ENCODE assay signal across 8 mouse cellular contexts in genomic region chr2:118702883-118703761, GRCm38 (mm10). TPM values are rescaled to one million over a fixed set of nuclear protein-coding genes. Genes with fewer than 3 reads are reported as not detected.
DNase-seq lines count a peak whose midpoint lies in the region; ATAC-seq and TF ChIP-seq lines count a peak whose summit lies in the region.

No protein-coding gene starts in this region.

- DNase-seq in cerebellum, adult 2 months, result peak; percentile 19 to 34
- DNase-seq in cerebellum, adult 9-10 months, result no peak
- no peak for DNase-seq in ES-E14 (ENCODE audit: low read depth, low spot score)
- DNase-seq in forebrain, embryonic 10.5 days (ENCODE audit: extremely low spot score, low spot score), result peak; percentile 58
- DNase-seq in liver, embryonic 14.5 days (ENCODE audit: low read depth in 3 of 3, low spot score in 3 of 3), result no peak
- DNase-seq in right cerebral cortex, adult 2 months (ENCODE audit: low spot score in 2 of 2), result no peak

- WGBS in cerebellum, adult 2 months, result under 1% methylated on average over 93 of the region's 93 CpGs
- WGBS in forebrain, embryonic 10.5 days, result under 1% methylated on average over 93 of the region's 93 CpGs
- WGBS in hindbrain, embryonic 16.5 days, result 1% methylated on average over 79 of the region's 93 CpGs
- under 1% methylated on average over 92 of the region's 93 CpGs for WGBS in liver, embryonic 14.5 days (ENCODE audit: insufficient replicate concordance)
- WGBS in neural tube, embryonic 13.5 days, result under 1% methylated on average over 93 of the region's 93 CpGs

- in situ Hi-C loops in ES-E14 (cut with MboI; ENCODE audit: low sequenced_read_pairs in 2 of 2, unreplicated experiment in 2 of 2), result loop anchor here in 1 of 2 experiments (5.0 kb wide), 1 partner anchor 189 kb away; no protein-coding TSS in a partner anchor

- peak overlapping the region; percentile 71 for H3K4me2 ChIP-seq in hindbrain, embryonic 16.5 days (ENCODE audit: low read length)
- H3K4me2 ChIP-seq in liver, embryonic 14.5 days (ENCODE audit: low read depth), result peak overlapping the region; percentile 57
- peak overlapping the region; percentile 66 for H3K4me2 ChIP-seq in neural tube, embryonic 13.5 days

- no peak for TF ChIP-seq CTCF in cerebellum, adult 2 months (IDR thresholded peaks at IDR 0.05; ENCODE audit: borderline replicate concordance, insufficient read depth, low read depth, low read length)
- TF ChIP-seq CTCF in liver, embryonic 14.5 days (IDR thresholded peaks at IDR 0.05; ENCODE audit: low read depth), result peak; percentile 33; the same call in 1 of the 2 replicates

- H3K27ac ChIP-seq in cerebellum, adult 2 months (ENCODE audit: insufficient read depth, low read length), result no peak overlapping the region
- H3K27ac ChIP-seq in ES-E14 (ENCODE audit: insufficient read depth, low read depth, low read length, poor library complexity, severe bottlenecking), result no peak overlapping the region
- no peak overlapping the region for H3K27ac ChIP-seq in forebrain, embryonic 10.5 days
- H3K27ac ChIP-seq in hindbrain, embryonic 16.5 days (ENCODE audit: low read depth, low read length), result no peak overlapping the region
- no peak overlapping the region for H3K27ac ChIP-seq in liver, embryonic 14.5 days
- no peak overlapping the region for H3K27ac ChIP-seq in neural tube, embryonic 13.5 days (replicated peaks)

- no peaks in the 10 kb centered on the region for H3K9me3 ChIP-seq in ES-E14 (ENCODE audit: control insufficient read depth, insufficient read depth, low read depth, low read length)
- no peaks in the 10 kb centered on the region for H3K9me3 ChIP-seq in forebrain, embryonic 10.5 days
- no peaks in the 10 kb centered on the region for H3K9me3 ChIP-seq in hindbrain, embryonic 16.5 days (ENCODE audit: control insufficient read depth, low read length)
- H3K9me3 ChIP-seq in liver, embryonic 14.5 days (ENCODE audit: control insufficient read depth, low read length), result no peaks in the 10 kb centered on the region
- H3K9me3 ChIP-seq in neural tube, embryonic 13.5 days, result no peaks in the 10 kb centered on the region

- TF ChIP-seq EP300 in liver, embryonic 14.5 days (IDR thresholded peaks at IDR 0.05; ENCODE audit: low read depth), result no peak

- peaks cover 3% of the 10 kb centered on the region; the same call in 1 of the 2 replicates for H3K27me3 ChIP-seq in cerebellum, adult 2 months (ENCODE audit: control insufficient read depth, insufficient read depth, low read length)
- H3K27me3 ChIP-seq in forebrain, embryonic 10.5 days (ENCODE audit: poor library complexity, severe bottlenecking), result peaks cover 99% of the 10 kb centered on the region
- peaks cover 80% of the 10 kb centered on the region for H3K27me3 ChIP-seq in hindbrain, embryonic 16.5 days (replicated peaks; ENCODE audit: control insufficient read depth, insufficient read depth, low read length)
- peaks cover 82% of the 10 kb centered on the region for H3K27me3 ChIP-seq in liver, embryonic 14.5 days (ENCODE audit: control insufficient read depth, insufficient read depth, low read length)
- peaks cover 95% of the 10 kb centered on the region for H3K27me3 ChIP-seq in neural tube, embryonic 13.5 days

- no peaks in the 10 kb centered on the region for H3K4me1 ChIP-seq in cerebellum, adult 2 months (ENCODE audit: control insufficient read depth, insufficient read depth, low read length)
- peaks cover 0 to 11% of the 10 kb centered on the region in 2 experiments; a peak in 1 of 4 replicates for H3K4me1 ChIP-seq in ES-E14 (ENCODE audit: control insufficient read depth in 2 of 2, insufficient read depth in 2 of 2, low read length in 2 of 2, poor library complexity in 1 of 2)
- H3K4me1 ChIP-seq in forebrain, embryonic 10.5 days, result peaks cover 65% of the 10 kb centered on the region
- H3K4me1 ChIP-seq in hindbrain, embryonic 16.5 days (ENCODE audit: control insufficient read depth, insufficient read depth, low read depth, low read length), result peaks cover 31% of the 10 kb centered on the region
- H3K4me1 ChIP-seq in liver, embryonic 14.5 days (replicated peaks; ENCODE audit: control insufficient read depth in 2 of 2, insufficient read depth in 2 of 2, low read length in 1 of 2), result no peaks in the 10 kb centered on the region
- H3K4me1 ChIP-seq in neural tube, embryonic 13.5 days (replicated peaks), result peaks cover 45% of the 10 kb centered on the region

- no peaks in the 10 kb centered on the region for H3K36me3 ChIP-seq in ES-E14 (ENCODE audit: control insufficient read depth, insufficient read depth, low read length, poor library complexity, severe bottlenecking)
- no peaks in the 10 kb centered on the region for H3K36me3 ChIP-seq in forebrain, embryonic 10.5 days (replicated peaks)
- no peaks in the 10 kb centered on the region for H3K36me3 ChIP-seq in hindbrain, embryonic 16.5 days (ENCODE audit: control insufficient read depth, insufficient read depth, low read length)
- H3K36me3 ChIP-seq in liver, embryonic 14.5 days (replicated peaks; ENCODE audit: control insufficient read depth, insufficient read depth, low read depth), result no peaks in the 10 kb centered on the region
- no peaks in the 10 kb centered on the region for H3K36me3 ChIP-seq in neural tube, embryonic 13.5 days

- TF ChIP-seq POLR2A in cerebellum, adult 2 months (IDR thresholded peaks at IDR 0.05; ENCODE audit: borderline replicate concordance, insufficient read depth, low read length), result no peak

- H3K4me3 ChIP-seq in cerebellum, adult 2 months (replicated peaks; ENCODE audit: insufficient read depth, low read depth, low read length), result peak overlapping the region; percentile 19
- peak overlapping the region; percentile 50 to 55 for H3K4me3 ChIP-seq in ES-E14 (ENCODE audit: insufficient read depth in 1 of 2, low read depth in 1 of 2, low read length in 2 of 2, poor library complexity in 1 of 2, severe bottlenecking in 1 of 2)
- H3K4me3 ChIP-seq in forebrain, embryonic 10.5 days, result peak overlapping the region; percentile 53
- H3K4me3 ChIP-seq in hindbrain, embryonic 16.5 days (ENCODE audit: low read length), result peak overlapping the region; percentile 43
- H3K4me3 ChIP-seq in liver, embryonic 14.5 days (ENCODE audit: insufficient read depth in 1 of 2, low read depth in 2 of 2, low read length in 2 of 2), result peak overlapping the region in 1 of 2 experiments; percentile 44; a peak in 2 of 4 replicates
- peak overlapping the region; percentile 38 for H3K4me3 ChIP-seq in neural tube, embryonic 13.5 days

- 0 out of 2 replicates have a peak overlapping the region, but pooled peaks have one; percentile 3 for H3K9ac ChIP-seq in ES-E14 (ENCODE audit: insufficient read depth, low read depth, low read length, poor library complexity, severe bottlenecking)
- peak overlapping the region; percentile 54 for H3K9ac ChIP-seq in hindbrain, embryonic 16.5 days (ENCODE audit: low read depth, low read length)
- no peak overlapping the region for H3K9ac ChIP-seq in liver, embryonic 14.5 days (replicated peaks)
- peak overlapping the region; percentile 58 for H3K9ac ChIP-seq in neural tube, embryonic 13.5 days

- ATAC-seq in hindbrain, embryonic 16.5 days, result no peak; the same call in 1 of the 2 replicates
- no peak for ATAC-seq in liver, embryonic 14.5 days (ENCODE audit: insufficient read depth)
- ATAC-seq in neural tube, embryonic 13.5 days (ENCODE audit: low read depth), result peak; percentile 24; the same call in 1 of the 2 replicates

RNA-seq across cellular contexts. Expression of gene Ankrd63, which starts 0.6 kb away (rescaled TPM):
- 0.41 and 0.82 TPM in 2 replicates for polyA plus RNA-seq in cerebellum, adult 2 months (2012; rRNA removed)
- total RNA-seq in ES-E14 (2012; rRNA removed), result 0.05 TPM in 1 of 2 replicates, not detected in the other
- polyA plus RNA-seq in forebrain, embryonic 10.5 days (2016; fragmentation: Nextera tagmentation; extraction: Ambion mirVana), result not detected in 2 replicates
- polyA plus RNA-seq in hindbrain, embryonic 16.5 days (2015; fragmentation: Nextera tagmentation; extraction: Ambion mirVana), result 0.03 TPM in 1 of 2 replicates, not detected in the other
- 0.03 and 0.07 TPM in 2 replicates for polyA plus RNA-seq in liver, embryonic 14.5 days (2012; rRNA removed)
- polyA plus RNA-seq in liver, embryonic 14.5 days (2014; fragmentation: Nextera tagmentation; extraction: Ambion mirVana), result 0.03 TPM in 1 of 2 replicates, not detected in the other
- not detected in 2 replicates for polyA plus RNA-seq in neural tube, embryonic 13.5 days (2015; fragmentation: Nextera tagmentation; extraction: Ambion mirVana)

RNA-seq across cellular contexts. Expression of gene Plcb2, which starts 25.1 kb away (rescaled TPM):
- polyA plus RNA-seq in cerebellum, adult 2 months (2012; rRNA removed), result 0.86 and 0.97 TPM in 2 replicates
- total RNA-seq in ES-E14 (2012; rRNA removed), result 0.09 TPM in 1 of 2 replicates, not detected in the other
- polyA plus RNA-seq in forebrain, embryonic 10.5 days (2016; fragmentation: Nextera tagmentation; extraction: Ambion mirVana), result 0.38 and 0.46 TPM in 2 replicates
- polyA plus RNA-seq in hindbrain, embryonic 16.5 days (2015; fragmentation: Nextera tagmentation; extraction: Ambion mirVana), result 0.88 and 1.1 TPM in 2 replicates
- polyA plus RNA-seq in liver, embryonic 14.5 days (2012; rRNA removed), result 2.6 and 3.1 TPM in 2 replicates
- 1.5 and 1.7 TPM in 2 replicates for polyA plus RNA-seq in liver, embryonic 14.5 days (2014; fragmentation: Nextera tagmentation; extraction: Ambion mirVana)
- 0.46 and 0.61 TPM in 2 replicates for polyA plus RNA-seq in neural tube, embryonic 13.5 days (2015; fragmentation: Nextera tagmentation; extraction: Ambion mirVana)

RNA-seq across cellular contexts. Expression of gene Pak6, which starts 40.0 kb away (rescaled TPM):
- polyA plus RNA-seq in cerebellum, adult 2 months (2012; rRNA removed), result 5.6 and 6.4 TPM in 2 replicates
- total RNA-seq in ES-E14 (2012; rRNA removed), result 0.85 and 3.1 TPM in 2 replicates
- polyA plus RNA-seq in forebrain, embryonic 10.5 days (2016; fragmentation: Nextera tagmentation; extraction: Ambion mirVana), result 0.52 and 1.6 TPM in 2 replicates
- polyA plus RNA-seq in hindbrain, embryonic 16.5 days (2015; fragmentation: Nextera tagmentation; extraction: Ambion mirVana), result 45.0 and 53.9 TPM in 2 replicates
- 0.48 and 0.60 TPM in 2 replicates for polyA plus RNA-seq in liver, embryonic 14.5 days (2012; rRNA removed)
- 0.17 and 0.68 TPM in 2 replicates for polyA plus RNA-seq in liver, embryonic 14.5 days (2014; fragmentation: Nextera tagmentation; extraction: Ambion mirVana)
- 12.1 and 15.8 TPM in 2 replicates for polyA plus RNA-seq in neural tube, embryonic 13.5 days (2015; fragmentation: Nextera tagmentation; extraction: Ambion mirVana)

RNA-seq across cellular contexts. Expression of gene Inafm2, which starts 42.4 kb away (rescaled TPM):
- polyA plus RNA-seq in cerebellum, adult 2 months (2012; rRNA removed), result 21.8 and 22.0 TPM in 2 replicates
- total RNA-seq in ES-E14 (2012; rRNA removed), result 2.2 and 2.7 TPM in 2 replicates
- polyA plus RNA-seq in forebrain, embryonic 10.5 days (2016; fragmentation: Nextera tagmentation; extraction: Ambion mirVana), result 19.8 and 21.7 TPM in 2 replicates
- polyA plus RNA-seq in hindbrain, embryonic 16.5 days (2015; fragmentation: Nextera tagmentation; extraction: Ambion mirVana), result 20.2 and 20.4 TPM in 2 replicates
- polyA plus RNA-seq in liver, embryonic 14.5 days (2012; rRNA removed), result 4.1 and 5.0 TPM in 2 replicates
- polyA plus RNA-seq in liver, embryonic 14.5 days (2014; fragmentation: Nextera tagmentation; extraction: Ambion mirVana), result 18.3 and 22.8 TPM in 2 replicates
- polyA plus RNA-seq in neural tube, embryonic 13.5 days (2015; fragmentation: Nextera tagmentation; extraction: Ambion mirVana), result 23.7 and 25.3 TPM in 2 replicates

RNA-seq across cellular contexts. Expression of gene Ccdc9b, which starts 59.3 kb away (rescaled TPM):
- 8.3 and 8.5 TPM in 2 replicates for polyA plus RNA-seq in cerebellum, adult 2 months (2012; rRNA removed)
- 1.1 and 3.1 TPM in 2 replicates for total RNA-seq in ES-E14 (2012; rRNA removed)
- polyA plus RNA-seq in forebrain, embryonic 10.5 days (2016; fragmentation: Nextera tagmentation; extraction: Ambion mirVana), result 0.53 and 0.64 TPM in 2 replicates
- polyA plus RNA-seq in hindbrain, embryonic 16.5 days (2015; fragmentation: Nextera tagmentation; extraction: Ambion mirVana), result 1.0 and 1.3 TPM in 2 replicates
- 0.28 and 0.39 TPM in 2 replicates for polyA plus RNA-seq in liver, embryonic 14.5 days (2012; rRNA removed)
- polyA plus RNA-seq in liver, embryonic 14.5 days (2014; fragmentation: Nextera tagmentation; extraction: Ambion mirVana), result 0.04 and 0.16 TPM in 2 replicates
- polyA plus RNA-seq in neural tube, embryonic 13.5 days (2015; fragmentation: Nextera tagmentation; extraction: Ambion mirVana), result 1.2 and 1.4 TPM in 2 replicates

Comparison
In these comparisons a context has a peak if more than half of its experiments do, and no peak if none do; other contexts are left out.
1. DNase-seq: peak in cerebellum, adult 2 months (2 of 2) and forebrain, embryonic 10.5 days (single experiment); none in cerebellum, adult 9-10 months (single experiment), ES-E14 (single experiment), liver, embryonic 14.5 days (0 of 3) and right cerebral cortex, adult 2 months (0 of 2).
2. Peak in every context shown above with its lines, with median percentiles within 50 percentile points of each other: H3K4me2 ChIP-seq.